Mouse (Mus musculus) kidney, embryonic 14.5 days (tissue): ENCODE measurements at regions not wholly inside any gene's neighbourhood (a gene's known extent, or its start where the extent isn't known, plus 50 kb on each side); places are given as distances from the start of the nearest gene placed in this dataset.
A peak's percentile ranks its signal among the peaks of the same experiment; 100 is the strongest.

Experiments used
- ATAC-seq: fragments of 200-750 bp; cut with Nextera tagmentation; 2 replicates; pipeline ENCODE4 v1.8.0; 2017; ENCODE audit warnings: moderate number of reproducible peaks, mild to moderate bottlenecking, moderate TSS enrichment, moderate library complexity; ENCODE audit not compliant: low FRiP score, low TSS enrichment
- H3K27ac ChIP-seq: fragments of 300-500 bp; sonication (generic); 2 replicates; pipeline ENCODE4 v1.5.1; 2014; ENCODE audit warnings: low read depth, mild to moderate bottlenecking, low read length, moderate library complexity, mixed read lengths
- H3K27me3 ChIP-seq: fragments of 300-500 bp; sonication (generic); 2 replicates; pipeline ENCODE4 v1.6.1; 2014; ENCODE audit warnings: mild to moderate bottlenecking, low read length; ENCODE audit not compliant: control insufficient read depth, insufficient read depth
- H3K36me3 ChIP-seq: fragments of 300-500 bp; sonication (generic); 2 replicates; pipeline ENCODE4 v1.6.1; 2014; ENCODE audit warnings: low read length, mixed read lengths; ENCODE audit not compliant: control insufficient read depth, insufficient read depth
- H3K4me1 ChIP-seq: fragments of 300-500 bp; sonication (generic); 2 replicates; pipeline ENCODE4 v1.6.1; 2014; ENCODE audit warnings: low read length, mixed read lengths; ENCODE audit not compliant: control insufficient read depth, insufficient read depth
- H3K4me2 ChIP-seq: fragments of 300-500 bp; sonication (generic); replicated peaks from 2 replicates; pipeline ENCODE4 v1.6.1; 2014; ENCODE audit warnings: low read depth, mild to moderate bottlenecking, low read length
- H3K4me3 ChIP-seq: fragments of 300-500 bp; sonication (generic); 2 replicates; pipeline ENCODE4 v1.5.1; 2014; ENCODE audit warnings: mild to moderate bottlenecking, low read length
- H3K9ac ChIP-seq: fragments of 300-500 bp; sonication (generic); 2 replicates; pipeline ENCODE4 v1.6.1; 2014; ENCODE audit warnings: low read depth, mild to moderate bottlenecking, low read length, moderate library complexity
- H3K9me3 ChIP-seq: fragments of 300-500 bp; sonication (generic); 2 replicates; pipeline ENCODE4 v1.6.1; 2016; ENCODE audit warnings: low read length; ENCODE audit not compliant: control insufficient read depth
- WGBS: fragments of 180-500 bp; shearing (Covaris S2); extraction: QIAGEN DNeasy Blood & Tissue Kit; methylation state at CpG from one replicate; pipeline ENCODE4 v1.1.7; 2014; 5-methylcytosine and 5-hydroxymethylcytosine counted together

DNA sequence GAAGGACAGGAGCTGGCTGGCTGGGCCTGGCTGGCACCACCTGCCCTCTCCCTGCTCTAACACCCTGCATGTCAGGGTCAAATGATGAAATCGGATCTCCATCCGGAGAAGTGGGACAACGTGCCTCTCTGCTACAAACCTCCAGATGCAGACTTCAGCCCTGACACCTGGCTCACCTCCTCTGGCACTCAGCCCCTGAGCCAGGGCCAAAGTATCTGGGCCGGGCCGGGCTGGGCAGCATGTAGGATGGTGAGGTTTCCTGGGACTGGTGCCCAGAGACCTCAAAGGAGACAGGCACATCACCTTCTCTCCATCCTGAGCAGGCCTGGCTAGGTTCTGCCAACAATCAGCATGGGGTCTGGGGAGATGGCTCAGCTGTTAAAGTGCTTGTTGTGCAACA, 113.5 kb downstream of the Tfcp2l1 start:
- H3K9ac ChIP-seq = no peak overlapping the region
- WGBS = 80% methylated on average over 5 of the region's 5 CpGs
- no peak for ATAC-seq

DNA sequence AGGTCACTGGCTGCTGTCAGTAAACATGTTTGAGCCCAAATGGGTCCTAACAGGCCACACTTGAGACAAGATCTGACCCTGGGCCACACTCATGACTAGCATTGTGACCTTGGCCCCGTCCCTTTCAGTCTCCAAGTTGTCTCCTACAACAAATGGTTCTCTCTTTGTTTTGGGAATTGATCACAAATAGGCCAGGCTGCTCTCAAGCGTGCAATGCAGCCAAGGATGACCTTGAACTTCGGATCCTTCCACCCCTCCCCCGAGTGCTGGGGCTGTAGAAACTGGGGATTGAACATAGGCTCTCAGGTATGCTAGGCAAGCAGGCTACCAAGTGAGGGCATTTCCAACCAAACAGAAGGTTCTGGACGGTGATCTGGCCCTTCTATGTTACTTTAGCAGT, 120.5 kb downstream of the Tfcp2l1 start:
- H3K36me3 ChIP-seq = no peaks in the 10 kb centered on the region
- ATAC-seq = no peak
- H3K9ac ChIP-seq = no peak overlapping the region
- no peaks in the 10 kb centered on the region for H3K27me3 ChIP-seq
- H3K4me3 ChIP-seq = no peak overlapping the region
- H3K4me2 ChIP-seq = no peak overlapping the region
- H3K9me3 ChIP-seq = peaks cover 3% of the 10 kb centered on the region; the same call in 1 of the 2 replicates
- H3K27ac ChIP-seq = no peak overlapping the region
- 68% methylated on average over 5 of the region's 5 CpGs for WGBS
- no peaks in the 10 kb centered on the region for H3K4me1 ChIP-seq

More for the DNA sequence above, 113.5 kb downstream of the Tfcp2l1 start:
- H3K9me3 ChIP-seq = peaks cover 7% of the 10 kb centered on the region; the same call in 1 of the 2 replicates
- no peak overlapping the region for H3K4me3 ChIP-seq
- no peak overlapping the region for H3K27ac ChIP-seq
- H3K4me1 ChIP-seq = no peaks in the 10 kb centered on the region
- H3K4me2 ChIP-seq = no peak overlapping the region
- H3K27me3 ChIP-seq = no peaks in the 10 kb centered on the region
- H3K36me3 ChIP-seq = no peaks in the 10 kb centered on the region

DNA sequence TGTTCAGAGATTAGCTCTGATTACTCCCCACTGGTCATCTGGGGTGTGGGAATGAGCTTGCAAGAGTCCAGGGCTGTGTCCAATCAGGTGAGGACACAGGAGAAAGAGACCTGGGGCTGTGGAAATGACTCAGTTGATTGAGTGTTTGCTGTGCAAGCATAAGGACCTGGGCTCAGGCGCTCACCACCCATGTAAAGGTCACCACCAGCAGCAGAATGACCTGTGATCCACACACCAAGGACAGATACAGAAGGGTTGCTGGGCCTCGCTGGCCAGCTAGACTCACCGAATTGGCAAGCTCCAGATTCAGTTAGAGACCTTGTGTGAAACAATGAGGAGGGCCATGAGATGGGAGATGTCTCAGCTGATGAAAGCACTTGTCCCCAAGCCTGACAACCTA, 125.1 kb downstream of the Tfcp2l1 start:
- peak overlapping the region; percentile 26; the same call in 1 of the 2 replicates for H3K27ac ChIP-seq
- 0 out of 2 replicates have a peak, but pooled peaks cover 5% of the 10 kb centered on the region for H3K4me1 ChIP-seq
- 86% methylated on average over 3 of the region's 3 CpGs for WGBS
- H3K4me3 ChIP-seq = no peak overlapping the region
- no peak overlapping the region for H3K9ac ChIP-seq
- no peak for ATAC-seq
- no peaks in the 10 kb centered on the region for H3K9me3 ChIP-seq
- no peaks in the 10 kb centered on the region for H3K36me3 ChIP-seq
- no peak overlapping the region for H3K4me2 ChIP-seq
- H3K27me3 ChIP-seq = no peaks in the 10 kb centered on the region

DNA sequence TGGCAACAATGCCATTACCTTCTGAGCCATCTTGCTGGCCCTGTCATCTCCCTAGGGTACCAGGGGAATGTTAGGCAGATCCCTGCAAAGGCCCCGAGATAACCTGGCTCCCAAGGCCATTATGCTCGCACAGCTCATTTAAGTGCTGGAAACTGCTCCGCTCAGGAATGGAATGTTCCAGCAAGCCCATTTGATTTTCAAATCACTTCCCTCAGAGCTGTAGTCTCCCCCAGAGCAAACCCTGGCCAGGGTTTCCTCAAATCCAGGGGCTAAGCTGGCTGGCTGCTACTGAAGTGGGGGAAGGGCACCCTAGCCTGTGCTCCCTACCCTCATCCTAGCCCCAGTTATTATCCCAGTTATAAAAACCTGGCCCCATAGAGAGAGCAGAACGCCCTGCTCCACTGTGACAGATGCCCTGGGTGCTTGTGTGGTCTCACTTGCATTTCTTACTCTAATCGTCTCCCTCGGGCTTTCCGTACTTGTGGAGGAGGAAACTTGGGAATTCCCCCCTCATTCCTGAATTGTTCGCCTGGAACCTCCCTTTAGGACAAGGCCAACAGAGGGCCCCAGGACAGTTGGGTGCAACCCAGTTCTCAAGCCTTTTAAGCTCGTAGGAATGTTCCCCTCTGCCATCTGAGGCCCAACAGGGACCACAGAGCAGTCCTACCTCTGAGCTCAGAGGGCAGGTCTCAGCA, 128.6 kb downstream of the Tfcp2l1 start:
- 0 out of 2 replicates have a peak, but pooled peaks cover 5% of the 10 kb centered on the region for H3K4me1 ChIP-seq
- H3K36me3 ChIP-seq = no peaks in the 10 kb centered on the region
- WGBS = 28% methylated on average over 9 of the region's 9 CpGs
- no peaks in the 10 kb centered on the region for H3K27me3 ChIP-seq
- no peak overlapping the region for H3K4me3 ChIP-seq
- H3K27ac ChIP-seq = peak overlapping the region; percentile 68
- no peak overlapping the region for H3K4me2 ChIP-seq
- ATAC-seq = peak; percentile 49
- H3K9ac ChIP-seq = no peak overlapping the region
- no peaks in the 10 kb centered on the region for H3K9me3 ChIP-seq

DNA sequence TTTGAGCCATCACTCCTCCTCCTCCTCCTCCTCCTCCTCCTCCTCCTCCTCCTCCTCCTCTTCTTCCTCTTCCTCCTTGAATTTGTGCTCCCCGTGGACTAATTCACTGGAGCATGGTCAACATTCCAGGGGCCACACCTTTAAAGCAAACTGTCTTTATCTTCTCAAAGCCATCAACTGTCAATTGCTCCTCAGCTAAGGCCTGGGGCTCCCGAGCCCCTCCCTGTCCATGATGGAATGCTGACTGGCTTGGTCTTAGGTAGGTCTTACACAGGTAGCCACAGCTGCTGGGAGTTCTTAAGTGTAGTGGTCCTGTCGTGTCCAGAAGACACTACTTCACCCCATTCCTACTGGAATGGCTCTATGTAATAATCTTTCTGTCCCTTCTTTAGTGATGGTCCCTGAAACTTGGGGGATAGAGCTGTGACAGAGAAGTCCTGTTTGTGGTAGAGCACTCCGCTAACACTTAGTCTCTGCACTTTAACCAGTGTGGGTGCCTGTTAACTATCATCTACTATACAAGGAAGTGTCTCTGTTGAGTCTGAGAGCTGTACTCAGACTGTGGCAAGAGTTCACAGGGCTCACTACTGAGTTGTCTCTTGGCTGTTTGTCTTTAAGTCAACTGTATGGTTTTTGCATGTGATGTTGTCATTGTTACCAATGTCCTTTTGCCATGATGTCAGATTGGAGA, 129.7 kb downstream of the Tfcp2l1 start:
- no peak overlapping the region for H3K27ac ChIP-seq
- H3K9me3 ChIP-seq = no peaks in the 10 kb centered on the region
- 63% methylated on average over 4 of the region's 4 CpGs for WGBS
- H3K4me3 ChIP-seq = no peak overlapping the region
- no peaks in the 10 kb centered on the region for H3K27me3 ChIP-seq
- no peaks in the 10 kb centered on the region for H3K36me3 ChIP-seq
- H3K4me1 ChIP-seq = 0 out of 2 replicates have a peak, but pooled peaks cover 5% of the 10 kb centered on the region
- no peak overlapping the region for H3K4me2 ChIP-seq
- ATAC-seq = no peak
- H3K9ac ChIP-seq = no peak overlapping the region

DNA sequence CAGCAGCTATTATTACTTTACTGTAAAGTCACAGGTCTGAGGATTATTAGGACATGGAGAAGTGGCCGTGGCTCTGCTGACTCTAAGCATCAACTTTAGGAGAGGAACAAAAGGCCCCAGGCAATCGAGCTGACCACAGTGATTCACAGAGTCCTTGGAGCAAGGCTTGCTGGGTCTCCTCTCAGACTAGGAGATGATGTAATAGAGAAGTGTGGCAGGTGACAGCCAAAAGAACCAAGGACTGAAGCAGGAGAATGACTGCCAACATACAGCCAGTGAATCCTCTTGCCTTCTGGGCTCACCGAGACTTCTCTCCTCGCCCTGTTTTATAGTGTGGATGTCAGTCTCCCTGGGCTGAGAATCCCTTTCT, 130.3 kb downstream of the Tfcp2l1 start:
- Histone ChIP-seq H3K36me3 (no peaks in the 10 kb centered on the region), H3K27ac (no peak overlapping the region), H3K4me2 (no peak overlapping the region), H3K9ac (no peak overlapping the region), H3K9me3 (no peaks in the 10 kb centered on the region), H3K4me3 (no peak overlapping the region), H3K4me1 (0 out of 2 replicates have a peak, but pooled peaks cover 5% of the 10 kb centered on the region), H3K27me3 (no peaks in the 10 kb centered on the region)
- ATAC-seq = no peak
- 63% methylated on average over 4 of the region's 4 CpGs for WGBS

DNA sequence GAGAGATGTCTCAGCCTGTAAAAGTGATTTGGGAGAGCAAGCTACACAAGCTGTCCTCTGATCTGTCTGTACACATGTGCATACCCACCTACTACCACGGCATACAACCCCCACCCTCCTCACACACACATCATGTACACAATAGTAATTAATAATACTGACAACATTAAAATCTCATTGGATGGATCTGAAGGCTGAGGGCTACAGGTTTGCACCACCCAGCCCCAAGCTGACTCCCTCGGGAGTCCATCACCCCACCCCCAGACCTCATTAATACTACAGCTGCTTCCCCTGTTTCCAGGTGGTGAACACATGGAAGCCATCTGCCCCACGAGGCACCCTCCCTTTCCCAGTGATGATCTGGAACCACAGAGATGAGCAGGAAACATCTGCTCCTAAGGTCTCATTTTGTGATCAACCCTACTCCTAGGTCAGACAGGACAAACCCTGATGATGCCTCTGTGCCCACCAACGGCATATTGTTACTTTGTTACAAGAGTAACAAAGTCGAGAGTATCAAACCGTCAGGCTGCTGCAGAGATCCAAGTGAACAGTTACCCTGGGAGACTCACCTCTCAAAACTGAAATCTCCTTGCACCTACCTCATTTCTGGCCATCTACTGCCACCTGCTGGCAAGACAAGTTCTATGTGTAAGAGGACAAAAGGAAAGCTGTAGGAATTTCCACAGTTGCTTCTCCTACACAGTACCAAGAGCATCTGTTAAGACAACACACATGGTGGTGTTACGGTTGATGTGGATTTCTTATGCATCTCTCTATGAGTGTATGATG, 131.6 kb downstream of the Tfcp2l1 start:
- peak; percentile 56 for ATAC-seq

DNA sequence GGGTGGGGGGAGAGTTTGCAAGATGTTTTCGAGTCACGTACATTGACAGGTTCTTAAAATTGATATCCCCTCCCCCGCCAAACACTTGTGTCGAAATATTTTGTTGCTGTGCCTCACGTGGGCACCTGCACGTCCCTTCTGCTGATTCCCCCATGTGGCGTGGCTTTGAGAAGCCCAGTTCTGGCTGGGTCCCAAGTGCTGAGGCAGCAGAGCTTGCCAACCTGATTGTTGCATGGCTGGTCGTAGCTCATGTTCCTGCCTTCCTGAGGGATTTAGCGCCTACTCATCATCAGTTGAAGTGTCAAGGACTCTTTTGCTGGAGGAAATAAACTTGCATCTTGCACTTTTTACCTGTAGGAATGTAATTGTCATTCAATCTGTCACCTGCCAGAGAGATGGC, 137.8 kb downstream of the Tfcp2l1 start:
- H3K4me3 ChIP-seq = no peak overlapping the region
- H3K9me3 ChIP-seq = no peaks in the 10 kb centered on the region
- WGBS = 63% methylated on average over 9 of the region's 9 CpGs
- H3K27me3 ChIP-seq = no peaks in the 10 kb centered on the region
- no peak overlapping the region for H3K27ac ChIP-seq
- H3K36me3 ChIP-seq = no peaks in the 10 kb centered on the region
- H3K4me2 ChIP-seq = no peak overlapping the region
- no peak for ATAC-seq
- no peak overlapping the region for H3K9ac ChIP-seq
- no peaks in the 10 kb centered on the region for H3K4me1 ChIP-seq

More for the DNA sequence above, 131.6 kb downstream of the Tfcp2l1 start:
- no peaks in the 10 kb centered on the region for H3K36me3 ChIP-seq
- H3K27ac ChIP-seq = no peak overlapping the region
- no peaks in the 10 kb centered on the region for H3K9me3 ChIP-seq
- no peak overlapping the region for H3K4me3 ChIP-seq
- 27% methylated on average over 7 of the region's 7 CpGs for WGBS
- H3K9ac ChIP-seq = no peak overlapping the region
- H3K4me1 ChIP-seq = 0 out of 2 replicates have a peak, but pooled peaks cover 5% of the 10 kb centered on the region
- no peak overlapping the region for H3K4me2 ChIP-seq
- H3K27me3 ChIP-seq = no peaks in the 10 kb centered on the region
